ENCODE assay signal across 22 mouse cellular contexts in the genomic region with DNA sequence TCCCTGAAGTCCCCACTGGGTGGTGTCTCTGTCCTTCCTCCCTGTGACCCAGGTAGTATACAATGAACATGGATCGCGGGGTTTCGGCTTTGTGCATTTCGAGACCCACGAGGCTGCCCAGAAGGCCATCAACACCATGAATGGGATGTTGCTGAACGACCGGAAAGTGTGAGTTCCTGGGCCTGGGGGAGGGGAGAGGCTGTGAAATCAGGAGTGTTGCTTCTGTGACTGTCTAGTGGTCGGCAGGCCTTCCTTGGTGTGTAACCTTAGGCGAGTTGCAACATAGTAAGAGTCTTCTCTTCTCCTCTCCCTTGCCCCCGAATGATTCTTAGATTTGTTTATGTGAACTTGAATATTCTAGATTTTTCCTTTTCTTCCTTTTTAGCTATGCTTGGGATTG. TPM values are rescaled to one million over a fixed set of nuclear protein-coding genes. Genes with fewer than 3 reads are reported as not detected.
"Had no signal": no experiment of that assay in that cellular context is flagged by ENCODE, and none has a peak within 500 bp of the region (broad histone marks: within the 10 kb centered on the region; RNA-seq: fewer than 3 reads in every experiment).

No protein-coding gene starts in this region.

- ATAC-seq: midbrain, embryonic 16.5 days had no signal

- H3K27ac ChIP-seq: liver, embryonic 13.5 days; liver, embryonic 15.5 days; midbrain, embryonic 10.5 days; midbrain, embryonic 12.5 days; neural tube, embryonic 12.5 days; stomach, embryonic 15.5 days; stomach, postnatal 0 days had no signal

- DNase-seq: liver, embryonic 13.5 days; lung, adult 18-20 months; lung, embryonic 14.5 days; lung, postnatal 10 days; lung, postnatal 4 days; midbrain, embryonic 14.5 days; retina, postnatal 1 day; right cerebral cortex, adult 18-20 months; right cerebral cortex, postnatal 25 days; right cerebral cortex, postnatal 4 days; thymus, adult 2 months; thymus, postnatal 25 days; thymus, postnatal 4 days had no signal

- H3K4me1 ChIP-seq: liver, embryonic 13.5 days; liver, embryonic 15.5 days; midbrain, embryonic 10.5 days; midbrain, embryonic 12.5 days; neural tube, embryonic 12.5 days; stomach, embryonic 15.5 days had no signal

- H3K4me3 ChIP-seq: liver, embryonic 13.5 days; liver, embryonic 15.5 days; midbrain, embryonic 10.5 days; midbrain, embryonic 12.5 days; neural tube, embryonic 12.5 days; stomach, embryonic 15.5 days had no signal

RNA-seq across cellular contexts. Expression of a gene that starts 5.9 kb away (rescaled TPM):
- total RNA-seq: megakaryocyte-erythroid progenitor cell, adult 5-6 weeks; monocyte, adult 5-6 weeks had no signal
